Mouse (Mus musculus): ENCODE measurements at regions not wholly inside any gene's neighbourhood (a gene's known extent, or its start where the extent isn't known, plus 50 kb on each side); places are given as distances from the start of the nearest gene placed in this dataset.

- no peak for DNase-seq (ENCODE audit: inconsistent ontology term)
Measured at GRCm38 (mm10) chr5:33512253-33512884, 78.6 kb upstream of the Nkx1-1 start.

GRCm38 (mm10) chr5:33511529-33512252 lies 77.9 kb upstream of the Nkx1-1 start:
- no peak for DNase-seq (ENCODE audit: inconsistent ontology term)

- DNase-seq (ENCODE audit: inconsistent ontology term), result no peak
Measured at GRCm38 (mm10) chr5:33505786-33506185, 72.0 kb upstream of the Nkx1-1 start.

GRCm38 (mm10) chr5:33501735-33502495 lies 68.1 kb upstream of the Nkx1-1 start:
- no peak for DNase-seq (ENCODE audit: inconsistent ontology term)

GRCm38 (mm10) chr5:33501211-33501610 lies 67.4 kb upstream of the Nkx1-1 start:
- no peak for DNase-seq (ENCODE audit: inconsistent ontology term)

- DNase-seq (ENCODE audit: inconsistent ontology term), result peak; percentile 84
Measured at GRCm38 (mm10) chr5:33495900-33496529, 62.2 kb upstream of the Nkx1-1 start.

GRCm38 (mm10) chr5:33495276-33495675 lies 61.5 kb upstream of the Nkx1-1 start:
- no peak for DNase-seq (ENCODE audit: inconsistent ontology term)

GRCm38 (mm10) chr5:33492604-33493315 lies 59.0 kb upstream of the Nkx1-1 start:
- DNase-seq (ENCODE audit: inconsistent ontology term), result no peak

- DNase-seq (ENCODE audit: inconsistent ontology term), result no peak
Measured at GRCm38 (mm10) chr5:33489286-33489685, 55.5 kb upstream of the Nkx1-1 start.

- DNase-seq (ENCODE audit: inconsistent ontology term), result no peak
Measured at GRCm38 (mm10) chr5:33488152-33488561, 54.4 kb upstream of the Nkx1-1 start.

GRCm38 (mm10) chr5:33485765-33486164 lies 52.0 kb upstream of the Nkx1-1 start:
- DNase-seq (ENCODE audit: inconsistent ontology term), result no peak
